ENCODE assay signal across 8 mouse cellular contexts in the genomic region with DNA sequence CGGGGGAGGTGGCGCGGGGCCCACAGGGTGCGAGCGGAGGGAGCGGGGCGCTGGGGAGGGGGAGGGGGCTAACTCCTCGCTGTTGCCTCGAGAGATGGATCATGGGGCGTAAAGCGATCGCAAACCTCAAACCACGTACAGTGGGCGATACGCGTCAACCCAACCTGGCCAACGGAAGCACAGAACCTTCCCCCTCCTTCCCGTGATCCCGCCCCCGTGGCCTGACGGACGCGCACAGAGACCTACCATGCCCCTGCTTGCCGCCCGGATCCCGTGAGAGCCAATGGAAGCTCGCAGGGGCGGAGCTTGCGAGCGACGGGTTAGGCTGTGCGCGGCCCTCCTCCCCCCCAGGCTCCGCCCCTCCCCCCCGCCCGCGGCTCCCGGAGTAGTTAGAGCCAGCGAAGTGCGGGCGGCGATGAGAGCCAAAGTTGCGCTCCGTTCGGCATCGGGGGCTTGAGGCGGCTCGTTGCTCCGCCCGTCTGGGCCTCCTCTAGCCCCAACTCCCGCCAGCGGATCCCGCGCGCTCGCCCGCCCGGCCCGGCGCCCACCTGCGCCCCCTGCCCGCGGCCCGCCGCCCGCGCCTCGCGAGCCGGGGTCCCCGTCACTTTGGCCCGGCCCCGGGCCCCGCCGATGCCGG. TPM values are rescaled to one million over a fixed set of nuclear protein-coding genes. Genes with fewer than 3 reads are reported as not detected.
DNase-seq lines count a peak whose midpoint lies in the region; ATAC-seq and TF ChIP-seq lines count a peak whose summit lies in the region.

Gene Rcor1 (plus strand): TSS at position 376 of the 637 bp plus-strand sequence.

- H3K4me1 ChIP-seq in cortical plate, adult 2 months (ENCODE audit: control insufficient read depth, insufficient read depth, low read length): no peaks in the 10 kb centered on the region; the same call in 1 of the 2 replicates
- H3K4me1 ChIP-seq in megakaryocyte, embryonic 14.5 days: peaks cover 80% of the 10 kb centered on the region

- peak; percentile 97 for ATAC-seq in activated CD4-positive, CD25-positive, alpha-beta regulatory T cell, adult 4 months

- H3K27me3 ChIP-seq in megakaryocyte, embryonic 14.5 days (replicated peaks): no peaks in the 10 kb centered on the region

- peak within 1 kb of the TSS; percentile 58 for H3K27ac ChIP-seq in cortical plate, adult 2 months (ENCODE audit: insufficient read depth, low read length)

- peak; percentile 65; the same call in 1 of the 2 replicates for TF ChIP-seq POLR2A in cortical plate, adult 2 months (IDR thresholded peaks at IDR 0.05; ENCODE audit: extremely low read depth, insufficient read depth, low read length)

- peak; percentile 99 for DNase-seq in gastrocnemius, adult 8-10 months (ENCODE audit: low spot score in 2 of 2)
- DNase-seq in hindlimb bud, embryonic 11.5 days (ENCODE audit: extremely low spot score, low read depth, low spot score): peak; percentile 87
- peak; percentile 96 to 99 for DNase-seq in left cerebral cortex, adult 8-10 months (ENCODE audit: low spot score in 2 of 2)
- peak; percentile 100 for DNase-seq in right cerebral cortex, postnatal 10 days (ENCODE audit: low spot score in 2 of 2)
- peak; percentile 97 for DNase-seq in urinary bladder, postnatal 25 days (ENCODE audit: low spot score)

- peaks cover 16% of the 10 kb centered on the region for H3K36me3 ChIP-seq in megakaryocyte, embryonic 14.5 days (replicated peaks; ENCODE audit: low read length)

- TF ChIP-seq CTCF in cortical plate, adult 2 months (IDR thresholded peaks at IDR 0.05; ENCODE audit: extremely low read depth, insufficient read depth, low read length): no peak

- H3K9me3 ChIP-seq in megakaryocyte, embryonic 14.5 days: no peaks in the 10 kb centered on the region

- H3K4me3 ChIP-seq in cortical plate, adult 2 months (ENCODE audit: insufficient read depth, low read length): peak within 1 kb of the TSS; percentile 78
- H3K4me3 ChIP-seq in megakaryocyte, embryonic 14.5 days (replicated peaks): peak within 1 kb of the TSS; percentile 98

RNA-seq across cellular contexts. Expression of gene Rcor1, which starts in this region (rescaled TPM):
- polyA plus RNA-seq in activated CD4-positive, CD25-positive, alpha-beta regulatory T cell, adult 4 months (2017; shearing (Covaris generic)): 10 to 100 TPM; 14.7 to 15.9 TPM
- 11.3 and 11.6 TPM in 2 replicates for polyA plus RNA-seq in cortical plate, adult 2 months (2012; rRNA removed)
- 1 to 10 TPM; 5.5 to 6.9 (median 5.8) TPM for total RNA-seq in gastrocnemius, adult 8-10 months (2022)
- 10 to 100 TPM; 13.0 to 15.2 (median 14.2) TPM for total RNA-seq in left cerebral cortex, adult 8-10 months (2022)
- polyA plus RNA-seq in megakaryocyte, embryonic 14.5 days (2012; ENCODE audit: insufficient read depth, low replicate concordance): 2.9 and 3.3 TPM in 2 replicates

Comparison
In these comparisons a context has a peak if more than half of its experiments do, and no peak if none do; other contexts are left out.
1. Peak in every context shown above with its lines: DNase-seq, ATAC-seq, H3K4me3 ChIP-seq and H3K27ac ChIP-seq.